Mouse (Mus musculus): Measurements from ENCODE around the gene Ube2g2. TPM values are rescaled to one million over a fixed set of nuclear protein-coding genes. Genes with fewer than 3 reads are reported as not detected.
A peak's percentile ranks its signal among the peaks of the same experiment; 100 is the strongest.

Gene Ube2g2
- polyA plus RNA-seq, 1 experiment from 2014 or later = 92.1 TPM

DNA sequence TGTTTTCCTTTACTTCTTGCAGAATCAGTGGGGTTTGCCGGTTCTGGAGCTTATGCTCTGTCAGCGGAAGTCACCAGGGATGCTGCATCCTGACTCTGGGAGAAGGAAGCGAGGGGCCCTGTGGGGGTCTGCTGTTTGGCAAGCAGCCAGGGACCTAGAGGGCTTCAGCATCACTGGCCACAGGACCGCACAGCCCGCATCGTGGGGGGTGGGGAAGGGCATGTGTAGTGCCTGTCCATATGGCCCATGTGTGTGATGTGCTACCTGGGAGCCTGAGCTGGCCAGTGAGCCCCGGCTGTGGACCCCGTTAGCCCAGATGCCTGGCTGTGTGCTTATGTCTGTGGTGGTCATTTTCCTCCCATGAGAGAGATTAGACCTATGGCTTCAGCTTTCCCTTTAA is 32.3 kb upstream of the Ube2g2 start:
- WGBS = 88% methylated on average over 8 of the region's 8 CpGs
- Histone ChIP-seq H3K27ac (peak overlapping the region; percentile 48; the same call in 1 of the 2 replicates), H3K4me1 (peaks cover 45% of the 10 kb centered on the region)

DNA sequence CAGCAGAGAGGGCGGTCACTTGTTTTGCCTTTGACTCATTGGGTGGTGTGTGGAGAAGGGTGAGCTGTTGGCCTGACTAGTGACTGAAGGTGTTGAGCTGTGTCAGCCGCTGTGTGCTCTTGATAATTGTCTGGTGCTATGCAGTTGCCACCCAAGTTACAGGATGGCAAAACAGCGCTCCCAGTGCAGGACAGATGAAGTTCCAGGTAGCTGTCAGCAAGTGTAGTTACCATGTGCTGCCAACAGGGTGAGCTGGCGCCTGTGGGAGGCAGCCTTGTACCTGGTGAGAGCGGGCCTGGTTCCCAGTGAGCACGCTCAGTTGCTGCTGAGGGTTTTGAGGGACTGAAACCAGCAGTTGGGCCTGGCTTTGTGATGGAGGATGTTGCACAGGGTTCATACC is 31.3 kb upstream of the Ube2g2 start:
- Histone ChIP-seq H3K27me3 (ENCODE audit: insufficient read depth, poor library complexity, severe bottlenecking) (no peaks in the 10 kb centered on the region), H3K27ac (peak overlapping the region; percentile 39; the same call in 1 of the 2 replicates), H3K4me1 (peaks cover 45% of the 10 kb centered on the region), H3K4me3 (no peak overlapping the region), H3K36me3 (peaks cover 82% of the 10 kb centered on the region), H3K9me3 (no peaks in the 10 kb centered on the region)
- WGBS = 44% methylated on average over 6 of the region's 6 CpGs
- DNase-seq (ENCODE audit: low spot score) = peak; percentile 87

More for the DNA sequence above, 32.3 kb upstream of the Ube2g2 start:
- H3K36me3 ChIP-seq = peaks cover 72% of the 10 kb centered on the region
- DNase-seq (ENCODE audit: low spot score) = no peak
- H3K27me3 ChIP-seq (ENCODE audit: insufficient read depth, poor library complexity, severe bottlenecking) = no peaks in the 10 kb centered on the region
- no peaks in the 10 kb centered on the region for H3K9me3 ChIP-seq
- H3K4me3 ChIP-seq = no peak overlapping the region

DNA sequence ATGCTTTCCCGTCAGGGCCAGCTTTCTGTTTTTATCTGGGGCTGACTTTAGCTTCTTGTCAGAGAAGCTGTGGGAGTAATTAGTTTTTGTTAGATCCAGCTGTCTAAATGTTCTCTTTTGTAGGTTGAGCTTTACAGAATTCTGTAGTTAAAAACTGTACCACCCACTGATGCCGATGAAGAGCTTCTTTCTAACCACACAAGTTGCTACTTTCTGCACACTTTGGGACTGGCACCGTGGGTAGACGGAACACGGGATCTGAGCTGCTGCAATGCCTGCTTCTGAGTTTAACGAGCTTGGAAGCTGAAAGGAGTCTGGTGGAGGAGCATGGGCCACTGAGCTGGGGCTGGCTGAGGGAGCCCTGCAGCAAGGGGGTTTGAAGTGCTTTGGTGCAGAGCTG is 30.5 kb upstream of the Ube2g2 start:
- WGBS = 78% methylated on average over 6 of the region's 6 CpGs
- Histone ChIP-seq H3K27ac (no peak overlapping the region), H3K9me3 (no peaks in the 10 kb centered on the region), H3K27me3 (ENCODE audit: insufficient read depth, poor library complexity, severe bottlenecking) (no peaks in the 10 kb centered on the region), H3K36me3 (peaks cover 85% of the 10 kb centered on the region), H3K4me3 (no peak overlapping the region), H3K4me1 (peaks cover 45% of the 10 kb centered on the region)
- DNase-seq (ENCODE audit: low spot score) = no peak

DNA sequence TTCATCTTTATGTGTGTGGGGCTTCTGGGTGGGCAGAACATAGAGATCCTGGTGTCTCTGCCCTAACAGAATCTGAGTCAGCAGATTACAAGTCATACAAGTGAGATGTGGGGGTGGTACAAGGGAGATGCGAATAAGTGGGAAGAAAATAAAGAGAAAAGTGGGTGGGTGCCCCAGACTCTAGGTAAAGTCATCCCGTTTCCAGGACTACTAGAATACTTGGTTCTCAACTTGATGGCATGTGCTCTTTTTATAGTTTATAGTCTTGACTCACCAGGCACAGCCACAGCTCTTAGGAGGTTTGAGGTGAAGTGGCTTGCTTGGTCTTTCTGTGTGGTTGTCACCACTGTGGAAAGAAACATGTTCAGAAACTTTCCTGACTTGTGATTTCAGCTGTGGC is 26.0 kb upstream of the Ube2g2 start:
- 94% methylated on average over 2 of the region's 2 CpGs for WGBS
- DNase-seq (ENCODE audit: low spot score) = no peak
- no peak overlapping the region for H3K27ac ChIP-seq
- peaks cover 77% of the 10 kb centered on the region for H3K36me3 ChIP-seq
- H3K4me1 ChIP-seq = peaks cover 19% of the 10 kb centered on the region
- no peak overlapping the region for H3K4me3 ChIP-seq
- H3K27me3 ChIP-seq (ENCODE audit: insufficient read depth, poor library complexity, severe bottlenecking) = no peaks in the 10 kb centered on the region
- H3K9me3 ChIP-seq = no peaks in the 10 kb centered on the region

DNA sequence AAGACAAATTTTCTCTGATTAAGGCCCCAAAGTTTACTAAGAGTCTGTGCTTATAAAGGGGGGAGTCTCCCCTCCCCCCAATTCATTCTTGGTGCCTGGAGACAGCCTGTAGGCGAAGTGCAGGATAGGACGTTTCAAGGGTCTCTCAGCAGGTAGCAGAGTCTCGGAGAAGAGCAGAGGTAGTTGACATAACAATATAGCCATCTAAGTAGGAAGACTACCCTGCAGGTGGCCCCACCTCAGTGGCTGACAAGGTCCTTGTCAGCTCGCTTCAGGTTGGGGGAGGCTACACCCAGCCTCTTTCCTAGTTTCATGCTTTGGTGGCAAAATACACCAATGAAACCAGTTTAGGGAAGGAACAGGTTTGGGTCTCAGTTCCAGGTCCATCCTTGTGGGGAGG is 19.1 kb upstream of the Ube2g2 start:
- Histone ChIP-seq H3K4me1 (peaks cover 41% of the 10 kb centered on the region), H3K27me3 (ENCODE audit: insufficient read depth, poor library complexity, severe bottlenecking) (no peaks in the 10 kb centered on the region), H3K4me3 (no peak overlapping the region), H3K36me3 (peaks cover 23% of the 10 kb centered on the region), H3K27ac (no peak overlapping the region), H3K9me3 (no peaks in the 10 kb centered on the region)
- DNase-seq (ENCODE audit: low spot score) = no peak
- 65% methylated on average over 4 of the region's 4 CpGs for WGBS

DNA sequence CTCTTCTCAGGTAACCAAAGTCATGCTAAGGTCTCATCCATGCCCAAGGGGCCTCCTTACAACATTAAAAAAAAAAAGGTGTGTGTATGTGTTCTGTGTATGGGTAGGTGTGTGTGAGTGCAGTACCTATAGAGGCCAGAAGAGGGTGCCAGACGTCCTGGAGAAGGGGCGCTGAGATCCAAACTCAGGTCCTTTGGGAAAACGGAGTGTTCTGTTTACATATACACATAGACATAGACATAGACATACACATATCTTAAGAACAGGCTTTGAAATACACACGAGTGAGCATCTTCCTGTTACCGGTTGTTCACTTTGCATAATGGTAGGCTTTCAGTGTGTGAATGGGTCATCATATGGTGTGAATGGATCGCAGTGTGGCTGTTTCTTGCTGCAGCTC is 18.0 kb upstream of the Ube2g2 start:
- Histone ChIP-seq H3K27me3 (ENCODE audit: insufficient read depth, poor library complexity, severe bottlenecking) (no peaks in the 10 kb centered on the region), H3K4me3 (no peak overlapping the region), H3K9me3 (no peaks in the 10 kb centered on the region), H3K4me1 (peaks cover 37% of the 10 kb centered on the region), H3K36me3 (peaks cover 21% of the 10 kb centered on the region), H3K27ac (no peak overlapping the region)
- DNase-seq (ENCODE audit: low spot score) = no peak
- 88% methylated on average over 6 of the region's 6 CpGs for WGBS

DNA sequence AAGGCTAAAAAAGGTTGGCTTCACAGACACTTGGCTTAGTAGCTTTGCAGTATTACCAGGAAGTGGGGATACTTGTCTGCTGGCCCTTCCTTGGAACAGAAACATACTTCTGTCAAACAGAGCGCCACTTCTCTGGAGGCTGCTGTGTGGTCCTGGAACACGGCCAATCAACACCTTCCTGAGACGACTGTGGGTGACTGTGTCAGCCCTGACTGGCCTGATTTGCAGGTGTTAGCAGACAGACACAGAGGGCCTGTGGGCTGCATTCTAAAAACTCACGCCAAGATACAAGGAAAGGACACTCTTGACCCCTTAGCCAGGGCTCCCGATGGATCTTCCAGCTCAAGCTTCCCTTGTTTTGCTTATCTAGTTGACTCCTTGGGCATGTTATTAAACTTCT is 17.1 kb upstream of the Ube2g2 start:
- Histone ChIP-seq H3K4me1 (peaks cover 28% of the 10 kb centered on the region), H3K36me3 (peaks cover 22% of the 10 kb centered on the region), H3K27me3 (ENCODE audit: insufficient read depth, poor library complexity, severe bottlenecking) (no peaks in the 10 kb centered on the region), H3K27ac (peak overlapping the region; percentile 99), H3K4me3 (no peak overlapping the region), H3K9me3 (no peaks in the 10 kb centered on the region)
- WGBS = 57% methylated on average over 5 of the region's 5 CpGs
- no peak for DNase-seq (ENCODE audit: low spot score)

DNA sequence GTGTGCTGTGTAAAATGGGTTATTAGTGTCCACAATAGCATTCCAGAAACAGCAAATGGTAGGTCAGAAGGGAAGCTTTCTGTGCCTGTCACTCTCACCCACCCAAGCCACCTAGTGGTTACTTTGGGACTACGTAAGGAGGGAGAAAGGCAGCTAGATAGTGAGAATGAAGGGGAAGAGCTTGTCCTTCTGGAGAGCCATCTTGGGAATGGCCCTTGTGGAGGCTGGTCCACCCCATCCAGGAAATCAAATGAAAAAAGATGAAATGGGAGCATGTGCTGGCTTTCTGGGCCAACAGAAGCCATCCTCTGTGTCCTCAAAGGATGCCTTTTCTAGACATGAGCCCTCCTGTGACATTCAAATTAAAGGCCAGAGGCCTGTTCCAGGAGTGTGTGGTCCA is 16.7 kb upstream of the Ube2g2 start:
- Histone ChIP-seq H3K27me3 (ENCODE audit: insufficient read depth, poor library complexity, severe bottlenecking) (no peaks in the 10 kb centered on the region), H3K27ac (peak overlapping the region; percentile 99), H3K4me3 (peak overlapping the region; percentile 83), H3K4me1 (peaks cover 27% of the 10 kb centered on the region), H3K36me3 (peaks cover 24% of the 10 kb centered on the region), H3K9me3 (no peaks in the 10 kb centered on the region)
- peak; percentile 86 for DNase-seq (ENCODE audit: low spot score)
- WGBS = 38% methylated on average over 1 of the region's 1 CpGs

DNA sequence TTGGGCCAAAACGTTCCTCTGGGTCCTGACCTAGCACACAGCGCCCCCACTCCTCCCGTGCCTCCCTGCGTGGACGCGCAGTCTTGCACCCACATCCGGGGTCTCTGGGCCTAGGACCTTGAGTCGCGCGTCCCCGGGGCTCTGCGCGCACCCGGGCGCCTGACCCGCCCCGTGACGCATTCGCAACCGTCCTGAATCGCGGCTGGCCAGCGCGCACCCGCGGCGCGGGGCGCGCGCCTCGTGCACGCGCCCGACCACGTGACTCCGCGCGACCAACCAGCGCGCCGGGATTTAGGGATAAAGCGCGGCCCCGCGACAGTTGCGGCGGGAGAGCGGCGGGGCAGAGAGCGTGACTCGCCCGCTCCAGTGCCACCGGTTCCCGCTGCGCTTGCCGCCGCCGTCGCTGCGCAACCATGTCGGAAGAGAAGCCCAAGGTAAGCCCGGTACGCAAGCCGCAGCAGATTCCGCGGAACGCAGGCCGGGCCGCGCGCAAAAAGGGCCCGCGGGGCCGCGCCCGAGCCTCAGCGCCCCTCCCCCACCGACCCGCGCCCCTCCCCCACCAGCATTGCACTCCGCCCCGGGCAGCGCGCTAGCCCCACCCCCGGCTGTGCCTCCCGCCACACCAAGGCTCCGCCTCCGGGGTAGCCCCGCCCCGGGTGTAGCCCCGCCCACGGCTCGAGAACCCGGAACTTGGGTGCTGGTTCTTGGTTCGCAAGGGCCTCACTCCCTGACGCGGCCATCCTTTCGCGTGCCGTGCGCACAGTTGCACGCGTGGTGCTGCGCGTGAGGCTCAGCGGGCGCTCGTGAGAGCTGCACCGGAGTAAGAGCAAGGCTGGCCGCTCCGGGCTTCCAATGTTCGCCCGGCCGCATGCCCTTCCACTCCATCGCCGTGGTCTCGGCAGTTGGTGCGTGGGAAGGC is 15.9 kb upstream of the Ube2g2 start, which contains the start of the genes Sumo3 and Gm49325:
Sumo3 (plus strand) TSS at position 190 of the 919 bp plus-strand sequence.
Gm49325 (plus strand) TSS at position 290 of the 919 bp plus-strand sequence.
- no peaks in the 10 kb centered on the region for H3K27me3 ChIP-seq (ENCODE audit: insufficient read depth, poor library complexity, severe bottlenecking)
- WGBS = under 1% methylated on average over 112 of the region's 119 CpGs
- peak within 1 kb of the TSS; percentile 83 for H3K4me3 ChIP-seq
- peaks cover 27% of the 10 kb centered on the region for H3K4me1 ChIP-seq
- H3K27ac ChIP-seq = peak within 1 kb of the TSS; percentile 99
- peaks cover 32% of the 10 kb centered on the region for H3K36me3 ChIP-seq
- peak; percentile 98 for DNase-seq (ENCODE audit: low spot score)
- H3K9me3 ChIP-seq = no peaks in the 10 kb centered on the region

DNA sequence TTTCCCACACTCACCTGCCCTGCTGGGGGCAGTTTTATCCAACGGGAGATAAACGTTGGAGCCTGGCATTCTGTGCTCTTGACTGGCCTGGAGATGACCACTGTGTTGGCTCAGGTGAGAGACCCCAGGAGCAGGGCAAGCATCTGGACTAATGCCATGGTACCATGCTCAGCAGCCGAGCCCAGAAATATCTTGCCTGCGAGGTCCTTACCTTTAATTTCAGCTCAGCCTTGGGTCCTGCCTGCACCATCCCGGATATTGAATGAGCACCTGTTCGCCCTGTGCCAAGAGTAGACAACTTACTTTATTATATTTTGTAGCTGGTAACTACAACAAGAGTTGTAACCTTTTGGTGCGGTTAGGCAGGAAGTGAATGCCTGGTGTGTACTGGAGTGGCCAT is 15.2 kb upstream of the Ube2g2 start:
- Histone ChIP-seq H3K4me3 (peak overlapping the region; percentile 83), H3K27me3 (ENCODE audit: insufficient read depth, poor library complexity, severe bottlenecking) (no peaks in the 10 kb centered on the region), H3K9me3 (no peaks in the 10 kb centered on the region), H3K36me3 (peaks cover 39% of the 10 kb centered on the region), H3K27ac (peak overlapping the region; percentile 99), H3K4me1 (peaks cover 27% of the 10 kb centered on the region)
- no peak for DNase-seq (ENCODE audit: low spot score)
- WGBS = 35% methylated on average over 7 of the region's 7 CpGs

DNA sequence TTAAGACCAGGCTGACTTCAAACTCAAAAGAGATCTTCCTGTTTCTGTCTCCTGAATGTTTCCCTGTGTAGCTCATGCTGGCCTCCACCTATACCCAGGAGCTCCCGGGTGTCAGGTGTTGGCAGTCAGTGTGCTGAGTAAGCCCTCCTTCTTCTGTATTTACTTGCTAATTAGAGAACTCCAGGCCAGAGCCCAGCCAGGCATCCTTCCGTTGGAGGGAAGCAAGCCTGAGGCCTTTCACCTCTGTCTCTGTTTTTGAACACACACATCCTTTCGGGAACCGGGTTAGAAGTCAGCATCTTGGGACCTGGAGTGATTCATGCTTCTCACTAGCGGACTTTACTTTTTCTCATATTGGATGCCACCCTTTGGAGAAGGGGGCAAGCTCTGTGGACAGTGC is 14.6 kb upstream of the Ube2g2 start:
- Histone ChIP-seq H3K27ac (peak overlapping the region; percentile 99; the same call in 1 of the 2 replicates), H3K4me1 (peaks cover 27% of the 10 kb centered on the region), H3K9me3 (no peaks in the 10 kb centered on the region), H3K4me3 (peak overlapping the region; percentile 83), H3K27me3 (ENCODE audit: insufficient read depth, poor library complexity, severe bottlenecking) (no peaks in the 10 kb centered on the region), H3K36me3 (peaks cover 45% of the 10 kb centered on the region)
- WGBS = 70% methylated on average over 5 of the region's 5 CpGs
- no peak for DNase-seq (ENCODE audit: low spot score)

DNA sequence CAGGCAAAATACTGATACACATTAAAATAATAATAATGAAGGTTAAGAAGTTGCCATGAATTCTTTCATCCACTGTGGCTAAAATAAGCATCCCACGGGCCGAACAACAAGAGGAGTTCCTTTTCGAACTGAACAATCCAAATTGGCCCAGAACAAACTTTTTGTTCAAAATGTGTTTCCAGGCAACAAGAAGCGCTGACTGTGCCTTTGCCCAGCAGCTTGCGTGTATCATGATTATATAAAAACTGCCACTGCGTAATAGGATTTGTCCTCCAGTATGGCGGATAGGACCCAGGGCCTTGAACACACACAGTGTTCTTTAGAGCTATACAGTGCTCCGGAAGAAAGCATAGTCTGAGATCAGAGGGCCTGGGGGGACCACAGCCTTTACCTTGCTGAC is 13.5 kb upstream of the Ube2g2 start:
- Histone ChIP-seq H3K36me3 (peaks cover 56% of the 10 kb centered on the region), H3K9me3 (no peaks in the 10 kb centered on the region), H3K27me3 (ENCODE audit: insufficient read depth, poor library complexity, severe bottlenecking) (no peaks in the 10 kb centered on the region), H3K27ac (no peak overlapping the region), H3K4me3 (no peak overlapping the region), H3K4me1 (peaks cover 33% of the 10 kb centered on the region)
- 97% methylated on average over 8 of the region's 8 CpGs for WGBS
- no peak for DNase-seq (ENCODE audit: low spot score)

DNA sequence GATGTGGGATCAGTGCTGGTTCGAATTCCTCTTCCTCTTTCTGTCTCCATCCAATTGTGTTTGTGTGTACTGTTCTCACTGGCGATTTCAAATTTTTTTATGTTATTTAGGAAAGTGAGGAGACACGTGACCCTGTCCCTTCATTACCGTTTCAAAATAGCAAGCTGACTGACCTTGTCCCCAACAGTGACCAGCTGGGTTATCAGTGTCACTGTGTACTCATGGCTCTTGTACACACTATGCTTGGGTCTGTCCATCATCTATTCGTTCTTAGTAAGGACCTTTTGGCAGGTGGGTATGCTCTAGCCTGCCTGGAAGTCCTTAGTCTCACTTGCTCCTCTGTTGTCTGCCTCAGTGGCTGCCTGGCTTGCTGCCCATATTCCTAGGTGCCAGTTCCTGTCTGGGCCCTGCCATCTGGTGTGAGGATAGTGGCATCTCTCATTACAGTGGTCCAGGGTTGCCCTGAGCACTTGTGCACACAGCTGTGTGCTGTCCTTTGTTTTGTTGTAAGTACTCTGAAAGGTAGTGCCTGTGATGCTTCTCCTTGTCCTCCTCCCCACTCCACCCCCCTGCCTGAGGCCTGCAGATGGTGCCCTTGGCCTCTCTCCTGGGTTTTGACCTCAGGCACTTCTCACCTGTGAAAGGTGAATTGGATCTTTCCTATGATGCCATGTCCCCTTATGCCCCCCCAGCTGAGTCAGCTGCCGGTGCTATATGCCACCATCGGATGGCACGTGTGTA is 11.7 kb upstream of the Ube2g2 start:
- H3K27ac ChIP-seq = no peak overlapping the region
- 90% methylated on average over 8 of the region's 8 CpGs for WGBS
- H3K36me3 ChIP-seq = peaks cover 73% of the 10 kb centered on the region
- H3K27me3 ChIP-seq (ENCODE audit: insufficient read depth, poor library complexity, severe bottlenecking) = no peaks in the 10 kb centered on the region
- H3K4me1 ChIP-seq = peaks cover 32% of the 10 kb centered on the region
- H3K9me3 ChIP-seq = no peaks in the 10 kb centered on the region
- no peak overlapping the region for H3K4me3 ChIP-seq
- DNase-seq (ENCODE audit: low spot score) = no peak

All from heart, embryonic 10.5 days (tissue).